Mouse (Mus musculus) stomach, postnatal 0 days (tissue): ENCODE data around the gene Dgat2. TPM values are rescaled to one million over a fixed set of nuclear protein-coding genes. Genes with fewer than 3 reads are reported as not detected.

Source experiments
- ATAC-seq: fragments of 200-750 bp; cut with Nextera tagmentation; 2 replicates; pipeline ENCODE4 v1.8.0; 2017; ENCODE audit not compliant: low FRiP score, low TSS enrichment
- DNase-seq: peaks from one replicate; pipeline ENCODE4 v3.0.0-alpha.2; 2016; ENCODE audit warnings: low spot score
- H3K27ac ChIP-seq: fragments of 300-500 bp; sonication (generic); replicated peaks from 2 replicates; pipeline ENCODE4 v1.5.1; 2014; ENCODE audit warnings: mild to moderate bottlenecking, control low read depth
- H3K27me3 ChIP-seq: fragments of 300-500 bp; sonication (generic); 2 replicates; pipeline ENCODE4 v1.6.1; 2014; ENCODE audit warnings: low read length; ENCODE audit not compliant: control insufficient read depth, insufficient read depth
- H3K36me3 ChIP-seq: fragments of 300-500 bp; sonication (generic); 2 replicates; pipeline ENCODE4 v1.6.1; 2014; ENCODE audit warnings: low read length, mixed read lengths; ENCODE audit not compliant: control insufficient read depth, insufficient read depth
- H3K4me1 ChIP-seq: fragments of 300-500 bp; sonication (generic); replicated peaks from 2 replicates; pipeline ENCODE4 v1.6.1; 2014; ENCODE audit warnings: antibody characterized with exemption; ENCODE audit not compliant: control insufficient read depth, insufficient read depth
- H3K4me2 ChIP-seq: fragments of 300-500 bp; sonication (generic); replicated peaks from 2 replicates; pipeline ENCODE4 v1.6.1; 2014; ENCODE audit warnings: low read depth, mild to moderate bottlenecking, control low read depth, moderate library complexity
- H3K4me3 ChIP-seq: fragments of 300-500 bp; sonication (generic); 2 replicates; pipeline ENCODE4 v1.5.1; 2014; ENCODE audit warnings: low read depth, low read length, control low read depth
- H3K9ac ChIP-seq: fragments of 300-500 bp; sonication (generic); 2 replicates; pipeline ENCODE4 v1.6.1; 2014; ENCODE audit warnings: mild to moderate bottlenecking, low read length, control low read depth, mixed read lengths
- H3K9me3 ChIP-seq: fragments of 300-500 bp; sonication (generic); 2 replicates; pipeline ENCODE4 v1.6.1; 2016; ENCODE audit warnings: low read length; ENCODE audit not compliant: control insufficient read depth
- CTCF ChIP-seq: IDR thresholded peaks from 2 replicates; pipeline ENCODE4 v1.5.1; 2016; ENCODE audit warnings: antibody characterized with exemption, low read depth, mild to moderate bottlenecking, moderate library complexity
- EP300 ChIP-seq: optimal IDR thresholded peaks from 2 replicates; pipeline ENCODE3; 2016; ENCODE audit warnings: antibody characterized with exemption
- WGBS: fragments of 180-500 bp; shearing (Covaris S2); extraction: QIAGEN DNeasy Blood & Tissue Kit; methylation state at CpG from one replicate; pipeline ENCODE4 v1.1.7; 2014; 5-methylcytosine and 5-hydroxymethylcytosine counted together
- polyA plus RNA-seq: library from polyadenylated mRNA; unstranded; fragments of >200 nt; fragmentation: Nextera tagmentation; extraction: Ambion mirVana; gene quantifications from 2 replicates; pipeline ENCODE4 v1.2.1, GENCODE M21; 2015

The Dgat2 gene
- polyA plus RNA-seq, 1 experiment from 2014 or later, result 320 TPM

GRCm38 (mm10) chr7:99158904-99159303, 23.6 kb downstream of the Dgat2 start:
- H3K27me3 ChIP-seq, result no peaks in the 10 kb centered on the region
- no peak for TF ChIP-seq CTCF
- H3K4me2 ChIP-seq, result no peak overlapping the region
- ATAC-seq (no peak), DNase-seq (no peak)
- H3K4me1 ChIP-seq, result peaks cover 5% of the 10 kb centered on the region; the same call in 1 of the 2 replicates
- no peak overlapping the region for H3K9ac ChIP-seq
- H3K4me3 ChIP-seq, result no peak overlapping the region
- WGBS, result 62% methylated on average over 5 of the region's 5 CpGs
- H3K36me3 ChIP-seq, result no peaks in the 10 kb centered on the region
- no peaks in the 10 kb centered on the region for H3K9me3 ChIP-seq
- H3K27ac ChIP-seq, result no peak overlapping the region

GRCm38 (mm10) chr7:99158011-99158410, 24.5 kb downstream of the Dgat2 start:
- Histone ChIP-seq H3K4me2 (no peak overlapping the region), H3K4me1 (peaks cover 5% of the 10 kb centered on the region; the same call in 1 of the 2 replicates), H3K36me3 (no peaks in the 10 kb centered on the region), H3K27ac (no peak overlapping the region), H3K9ac (no peak overlapping the region), H3K4me3 (no peak overlapping the region), H3K27me3 (no peaks in the 10 kb centered on the region), H3K9me3 (no peaks in the 10 kb centered on the region)
- DNase-seq, result no peak
- no peak for ATAC-seq
- 76% methylated on average over 8 of the region's 8 CpGs for WGBS
- TF ChIP-seq CTCF (no peak), EP300 (no peak)

DNA sequence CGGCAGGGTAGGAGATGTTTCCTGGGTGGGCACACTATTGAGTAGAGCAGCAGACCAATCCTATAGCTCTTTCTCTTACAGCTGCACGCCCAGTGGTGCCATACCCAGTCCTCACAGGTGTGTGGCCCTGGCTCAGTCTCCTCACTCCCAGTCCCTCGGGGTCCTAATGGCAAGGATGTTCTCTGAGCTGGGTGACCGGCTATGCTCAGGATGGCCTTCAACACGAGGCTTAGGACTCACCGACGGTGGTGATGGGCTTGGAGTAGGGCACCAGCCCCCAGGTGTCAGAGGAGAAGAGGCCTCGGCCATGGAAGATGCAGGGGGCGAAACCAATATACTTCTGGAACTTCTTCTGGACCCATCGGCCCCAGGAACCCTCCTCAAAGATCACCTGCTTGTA, 25.8 kb downstream of the Dgat2 start:
- no peak for ATAC-seq
- DNase-seq, result no peak
- Histone ChIP-seq H3K27ac (no peak overlapping the region), H3K9me3 (no peaks in the 10 kb centered on the region), H3K4me3 (no peak overlapping the region), H3K4me1 (peaks cover 5% of the 10 kb centered on the region; the same call in 1 of the 2 replicates), H3K9ac (no peak overlapping the region), H3K4me2 (no peak overlapping the region), H3K36me3 (no peaks in the 10 kb centered on the region), H3K27me3 (no peaks in the 10 kb centered on the region)
- WGBS, result 85% methylated on average over 10 of the region's 10 CpGs
- no peak for TF ChIP-seq EP300

DNA sequence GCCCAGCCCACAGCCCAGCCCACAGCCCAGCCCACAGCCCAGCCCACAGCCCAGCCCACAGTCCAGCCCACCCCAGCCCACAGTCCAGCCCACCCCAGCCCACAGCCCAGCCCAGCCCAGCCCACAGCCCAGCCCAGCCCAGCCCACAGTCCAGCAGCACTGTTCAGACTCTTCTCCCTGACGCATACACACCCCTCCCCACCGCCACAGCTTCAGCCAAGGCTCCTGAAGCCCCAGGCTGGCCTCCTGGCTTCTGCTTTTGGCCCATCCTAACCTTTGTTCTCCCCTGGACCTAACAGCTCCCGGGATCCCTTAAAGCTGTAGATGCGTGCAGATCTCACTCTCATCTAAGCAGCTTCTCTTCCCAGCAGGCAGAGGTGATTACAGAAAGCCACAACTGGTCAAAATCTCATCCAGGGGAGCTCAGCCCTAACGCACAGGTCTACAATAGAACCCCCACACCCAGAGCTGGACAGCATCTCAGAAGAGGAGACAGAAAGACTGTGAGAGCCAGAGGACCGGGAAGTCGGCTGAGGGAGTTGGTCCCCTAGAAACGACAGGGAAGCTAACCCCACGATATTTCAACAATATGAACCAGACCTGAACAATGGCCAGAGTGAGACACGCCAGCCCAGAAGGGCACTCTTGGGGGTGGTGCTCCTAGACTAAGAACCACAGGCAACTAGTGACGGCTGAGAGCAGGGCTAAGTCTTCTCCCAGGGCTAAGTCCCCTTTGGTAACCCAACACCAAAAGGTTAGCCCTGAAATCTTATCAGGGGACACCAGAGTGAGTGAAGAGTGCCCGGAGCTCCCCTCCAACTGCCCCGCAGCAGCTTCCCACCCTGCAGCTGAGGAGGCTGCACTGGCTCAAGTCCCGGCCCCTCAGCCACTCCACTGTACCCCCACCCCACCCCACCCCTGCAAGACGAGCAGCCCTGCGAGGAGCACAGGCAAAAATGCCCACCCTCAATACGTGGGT, 26.9 kb downstream of the Dgat2 start:
- H3K4me1 ChIP-seq, result peaks cover 5% of the 10 kb centered on the region; the same call in 1 of the 2 replicates
- H3K27me3 ChIP-seq, result no peaks in the 10 kb centered on the region
- peak; percentile 82 for DNase-seq
- no peak overlapping the region; the same call in 1 of the 2 replicates for H3K4me3 ChIP-seq
- peak overlapping the region; percentile 23; the same call in 1 of the 2 replicates for H3K9ac ChIP-seq
- WGBS, result 11% methylated on average over 17 of the region's 17 CpGs
- H3K36me3 ChIP-seq, result no peaks in the 10 kb centered on the region
- peak; percentile 68 for ATAC-seq
- H3K27ac ChIP-seq, result 0 out of 2 replicates have a peak overlapping the region, but pooled peaks have one; percentile 45
- peak overlapping the region; percentile 44 for H3K4me2 ChIP-seq
- no peak for TF ChIP-seq CTCF
- TF ChIP-seq EP300, result no peak
- H3K9me3 ChIP-seq, result no peaks in the 10 kb centered on the region

GRCm38 (mm10) chr7:99154648-99155151, 27.8 kb downstream of the Dgat2 start:
- DNase-seq (peak; percentile 63), ATAC-seq (peak; percentile 16; the same call in 1 of the 2 replicates)
- no peak overlapping the region for H3K9ac ChIP-seq
- peaks cover 5% of the 10 kb centered on the region; the same call in 1 of the 2 replicates for H3K4me1 ChIP-seq
- no peak overlapping the region for H3K4me2 ChIP-seq
- no peak overlapping the region for H3K4me3 ChIP-seq
- no peak overlapping the region for H3K27ac ChIP-seq
- WGBS, result 47% methylated on average over 8 of the region's 8 CpGs
- no peaks in the 10 kb centered on the region for H3K9me3 ChIP-seq
- H3K27me3 ChIP-seq, result no peaks in the 10 kb centered on the region
- no peaks in the 10 kb centered on the region for H3K36me3 ChIP-seq
- TF ChIP-seq CTCF (no peak), EP300 (no peak)
